Mouse (Mus musculus) A20 (cell line): Measurements from ENCODE around the gene Zfp110.
"Not testable (repeated sequence)": the region's sequence is repeated elsewhere in the genome, so short reads cannot be mapped to it uniquely, and the experiment has no call there.

Experiments used
- DNase-seq: peaks from one replicate; pipeline ENCODE4 v3.0.0-alpha.2; 2011; ENCODE audit warnings: low read depth, low spot score

Zfp110 gene

GRCm38 (mm10) chr7:12834162-12835120 is at the start of gene Zfp110:
Zfp110 (plus strand) TSS chr7:12834761.
- DNase-seq = peak; percentile 97

GRCm38 (mm10) chr7:12787333-12787732 is 47.2 kb upstream of the Zfp110 start:
- DNase-seq = no peak

GRCm38 (mm10) chr7:12788025-12788424 is 46.5 kb upstream of the Zfp110 start:
- DNase-seq = no peak

GRCm38 (mm10) chr7:12792624-12793023 is 41.9 kb upstream of the Zfp110 start:
- DNase-seq = not testable (repeated sequence)

GRCm38 (mm10) chr7:12797971-12798370 is 36.6 kb upstream of the Zfp110 start:
- no peak for DNase-seq

GRCm38 (mm10) chr7:12799554-12799953 is 35.0 kb upstream of the Zfp110 start:
- DNase-seq = no peak

GRCm38 (mm10) chr7:12802866-12803726 is 31.5 kb upstream of the Zfp110 start, which contains the start of gene Zscan18:
Zscan18 (minus strand) TSS chr7:12803635.
- DNase-seq = no peak

- peak; percentile 74 for DNase-seq
These were observed 30.9 kb upstream of the Zfp110 start for GRCm38 (mm10) chr7:12803727-12804071.

- DNase-seq = peak; percentile 22
These were observed 19.0 kb upstream of the Zfp110 start for GRCm38 (mm10) chr7:12815566-12815965.

- peak; percentile 97 for DNase-seq
These were observed 15.9 kb upstream of the Zfp110 start, which contains the start of gene Zfp329 for GRCm38 (mm10) chr7:12818521-12819295. Zfp329 (minus strand) TSS chr7:12818858.

GRCm38 (mm10) chr7:12835193-12835671 is 671 bp downstream of the Zfp110 start:
- no peak for DNase-seq

- no peak for DNase-seq
These were observed 1.2 kb downstream of the Zfp110 start for GRCm38 (mm10) chr7:12835779-12836178.

GRCm38 (mm10) chr7:12874301-12874700 is 39.7 kb downstream of the Zfp110 start:
- DNase-seq = peak; percentile 59

GRCm38 (mm10) chr7:12880036-12880435 is 45.5 kb downstream of the Zfp110 start:
- DNase-seq = no peak

GRCm38 (mm10) chr7:12880497-12880896 is 45.9 kb downstream of the Zfp110 start:
- not testable (repeated sequence) for DNase-seq

GRCm38 (mm10) chr7:12880911-12881660 is 46.5 kb downstream of the Zfp110 start, which contains the start of gene Zfp128:
Zfp128 (plus strand) TSS chr7:12881177.
- peak; percentile 95 for DNase-seq

- DNase-seq = no peak
These were observed 52.2 kb downstream of the Zfp110 start for GRCm38 (mm10) chr7:12886563-12887266.

GRCm38 (mm10) chr7:12887585-12887984 is 53.0 kb downstream of the Zfp110 start:
- no peak for DNase-seq

- DNase-seq = no peak
These were observed 56.4 kb downstream of the Zfp110 start for GRCm38 (mm10) chr7:12890928-12891327.

- no peak for DNase-seq
These were observed 56.8 kb downstream of the Zfp110 start for GRCm38 (mm10) chr7:12891334-12891733.
